Mouse (Mus musculus): ENCODE measurements around the gene Tmem170.
"Not testable (repeated sequence)": the region's sequence is repeated elsewhere in the genome, so short reads cannot be mapped to it uniquely, and the experiment has no call there.

Tmem170 gene

GRCm38 (mm10) chr8:111871278-111871677 lies 5.3 kb downstream of the Tmem170 start:
- no peak for DNase-seq

GRCm38 (mm10) chr8:111870379-111870778 lies 6.2 kb downstream of the Tmem170 start:
- DNase-seq = no peak

GRCm38 (mm10) chr8:111868664-111869063 lies 7.9 kb downstream of the Tmem170 start:
- DNase-seq = no peak

GRCm38 (mm10) chr8:111865857-111866256 lies 10.7 kb downstream of the Tmem170 start:
- no peak for DNase-seq

GRCm38 (mm10) chr8:111865130-111865852 lies 11.3 kb downstream of the Tmem170 start:
- no peak for DNase-seq

GRCm38 (mm10) chr8:111864648-111865047 lies 11.9 kb downstream of the Tmem170 start:
- DNase-seq = no peak

- DNase-seq = no peak
Observed at GRCm38 (mm10) chr8:111863280-111863679, 13.3 kb downstream of the Tmem170 start.

- DNase-seq = no peak
Observed at GRCm38 (mm10) chr8:111855977-111856376, 20.6 kb downstream of the Tmem170 start.

- peak; percentile 92 for DNase-seq
Observed at GRCm38 (mm10) chr8:111853861-111854501, 22.6 kb downstream of the Tmem170 start, which contains the start of gene Cfdp1. Gene Cfdp1 (minus strand): TSS chr8:111854291.

- not testable (repeated sequence) for DNase-seq
Observed at GRCm38 (mm10) chr8:111853219-111853618, 23.3 kb downstream of the Tmem170 start.

GRCm38 (mm10) chr8:111846746-111847145 lies 29.8 kb downstream of the Tmem170 start:
- DNase-seq = no peak

- no peak for DNase-seq
Observed at GRCm38 (mm10) chr8:111835540-111835939, 41.0 kb downstream of the Tmem170 start.

- DNase-seq = no peak
Observed at GRCm38 (mm10) chr8:111834011-111834410, 42.5 kb downstream of the Tmem170 start.

GRCm38 (mm10) chr8:111832983-111833382 lies 43.6 kb downstream of the Tmem170 start:
- no peak for DNase-seq

GRCm38 (mm10) chr8:111831996-111832395 lies 44.6 kb downstream of the Tmem170 start:
- DNase-seq = no peak

GRCm38 (mm10) chr8:111828595-111828994 lies 48.0 kb downstream of the Tmem170 start:
- DNase-seq = no peak

GRCm38 (mm10) chr8:111825219-111825618 lies 51.3 kb downstream of the Tmem170 start:
- peak in 1 of 2 experiments; percentile 19 for DNase-seq

GRCm38 (mm10) chr8:111824334-111824733 lies 52.2 kb downstream of the Tmem170 start:
- DNase-seq = no peak

- peak; percentile 51 to 54 for DNase-seq
Observed at GRCm38 (mm10) chr8:111821199-111821598, 55.4 kb downstream of the Tmem170 start.

- DNase-seq = no peak
Observed at GRCm38 (mm10) chr8:111820691-111821090, 55.9 kb downstream of the Tmem170 start.

GRCm38 (mm10) chr8:111820018-111820417 lies 56.5 kb downstream of the Tmem170 start:
- no peak for DNase-seq

GRCm38 (mm10) chr8:111818556-111818955 lies 58.0 kb downstream of the Tmem170 start:
- no peak for DNase-seq

- no peak for DNase-seq
Observed at GRCm38 (mm10) chr8:111815078-111815477, 61.5 kb downstream of the Tmem170 start.

- DNase-seq = no peak
Observed at GRCm38 (mm10) chr8:111813818-111814217, 62.7 kb downstream of the Tmem170 start.

Measured in spleen, adult 18-20 months (tissue).